Mouse (Mus musculus) ovary, postnatal 36 days (tissue): Measurements from ENCODE around the gene Pdp2.
"Not testable (repeated sequence)": the region's sequence is repeated elsewhere in the genome, so short reads cannot be mapped to it uniquely, and the experiment has no call there.

Experiments used
- DNase-seq: peaks from one replicate; pipeline ENCODE4 v3.0.0; 2022; ENCODE audit warnings: low spot score, mixed read lengths

Pdp2 gene

DNA sequence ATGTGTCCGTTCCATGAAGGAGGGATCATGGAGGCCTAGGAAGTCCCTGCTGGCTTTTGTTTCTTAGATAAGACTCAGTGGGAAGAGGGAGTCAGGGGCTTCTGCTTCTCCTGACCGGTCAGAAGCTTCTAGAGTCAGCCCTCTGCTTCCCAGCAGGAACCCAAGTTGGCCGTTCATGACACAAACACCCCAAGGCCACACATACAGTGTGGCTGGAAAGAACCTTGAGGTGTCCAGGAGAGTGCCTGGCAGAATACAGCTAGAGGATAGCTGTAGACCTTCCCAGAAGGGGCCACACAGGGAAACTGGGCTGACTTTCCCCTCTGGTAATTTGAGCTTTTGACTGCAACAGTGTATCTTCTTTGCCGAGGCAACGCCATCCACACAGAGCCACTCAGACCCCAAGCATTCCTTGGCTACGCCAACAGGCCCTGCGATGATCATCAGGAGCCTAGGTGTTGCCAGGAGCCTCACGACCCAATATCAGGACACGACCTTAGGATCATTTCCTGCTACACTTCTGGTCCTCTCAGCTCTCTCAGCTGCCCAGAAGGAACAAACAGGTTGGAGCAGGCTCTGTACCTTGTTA, 42.0 kb downstream of the Pdp2 start:
- no peak for DNase-seq

DNA sequence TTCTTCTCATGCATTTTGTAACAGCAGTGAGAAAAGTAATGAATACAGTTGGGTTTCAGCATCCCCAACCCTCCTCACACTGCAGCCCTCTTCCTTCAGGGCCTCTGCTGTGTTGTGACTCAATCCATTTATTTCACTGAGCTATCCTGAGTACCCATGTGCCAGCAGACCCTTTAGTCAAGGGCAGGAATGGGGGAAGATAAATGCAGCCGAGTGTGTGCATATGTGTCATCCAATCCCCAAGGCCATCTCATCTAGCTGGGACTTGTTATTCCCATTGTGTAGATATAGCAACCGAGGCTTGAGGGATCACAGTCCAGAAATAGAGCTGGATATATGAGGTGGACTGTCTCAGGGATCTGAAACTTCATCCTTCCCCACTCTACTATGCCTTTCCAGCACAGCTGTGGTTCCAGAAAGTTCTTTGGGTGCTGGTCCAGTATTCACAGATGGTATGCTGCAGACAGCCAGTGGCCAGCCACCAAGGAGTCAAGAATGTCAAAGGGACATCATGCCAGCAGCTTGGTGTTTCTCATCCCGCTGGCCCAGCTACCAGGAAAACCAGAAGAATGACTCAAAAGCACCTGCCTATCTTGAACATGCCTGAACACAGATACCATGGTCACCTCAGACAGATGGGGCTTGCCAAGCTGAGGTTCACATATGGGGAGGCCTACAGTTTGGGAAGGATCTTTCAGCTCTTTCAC, 43.9 kb downstream of the Pdp2 start:
- DNase-seq: no peak

GRCm38 (mm10) chr8:104638010-104638409, 46.8 kb downstream of the Pdp2 start:
- DNase-seq: no peak

- DNase-seq: no peak
Measured at GRCm38 (mm10) chr8:104640241-104640640, 49.0 kb downstream of the Pdp2 start.

DNA sequence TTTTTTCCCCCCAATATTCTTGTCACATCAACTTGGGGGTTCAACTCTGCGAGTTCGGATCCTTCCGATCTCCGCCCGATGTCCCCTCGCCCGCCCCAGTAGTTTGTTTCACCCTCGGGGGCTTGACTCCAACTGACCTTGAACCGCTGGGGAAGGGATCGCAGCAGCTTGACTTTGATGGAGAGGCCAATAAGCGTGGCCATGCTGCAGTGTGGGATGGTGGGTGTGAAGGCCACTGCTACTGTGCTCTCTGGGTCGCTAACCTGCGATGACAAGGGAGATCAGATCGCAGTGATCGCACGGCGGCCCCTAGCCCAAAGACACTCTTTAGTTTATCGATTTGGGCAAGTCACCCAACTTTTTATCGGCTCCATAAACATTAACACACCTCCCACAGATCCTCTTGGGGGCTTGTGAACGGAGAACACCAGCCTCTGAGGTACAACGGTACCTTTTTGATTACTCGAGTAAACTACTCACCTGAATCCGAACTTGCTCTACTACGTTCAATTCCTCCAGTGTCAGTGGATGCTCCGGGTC, 49.6 kb downstream of the Pdp2 start:
- DNase-seq: no peak

- peak; percentile 85 for DNase-seq
Measured at GRCm38 (mm10) chr8:104641426-104642323, 50.4 kb downstream of the Pdp2 start, which contains the start of gene Ciao2b. Ciao2b (minus strand) TSS chr8:104641965.

GRCm38 (mm10) chr8:104642324-104642654, 51.0 kb downstream of the Pdp2 start:
- no peak for DNase-seq

GRCm38 (mm10) chr8:104644187-104644586, 52.9 kb downstream of the Pdp2 start:
- DNase-seq: not testable (repeated sequence)
